Mouse (Mus musculus) forebrain, embryonic 11.5 days (tissue): ENCODE data around the gene Ednrb. TPM values are rescaled to one million over a fixed set of nuclear protein-coding genes. Genes with fewer than 3 reads are reported as not detected.

Experiments used
- ATAC-seq: fragments of 200-750 bp; cut with Nextera tagmentation; replicated peaks from 2 replicates; pipeline ENCODE4 v1.8.0; 2017; ENCODE audit warnings: moderate TSS enrichment; ENCODE audit not compliant: low FRiP score
- DNase-seq: peaks from one replicate; pipeline ENCODE4 v3.0.0-alpha.2; 2017; ENCODE audit warnings: low spot score
- H3K27ac ChIP-seq: fragments of 300-500 bp; sonication (generic); 2 replicates; pipeline ENCODE4 v1.5.1; 2014; ENCODE audit warnings: low read depth, low read length
- H3K27me3 ChIP-seq: fragments of 300-500 bp; sonication (generic); 2 replicates; pipeline ENCODE4 v1.6.1; 2014; ENCODE audit warnings: mild to moderate bottlenecking, low read length, mixed read lengths; ENCODE audit not compliant: control insufficient read depth, insufficient read depth
- H3K36me3 ChIP-seq: fragments of 300-500 bp; sonication (generic); 2 replicates; pipeline ENCODE4 v1.6.1; 2014; ENCODE audit warnings: mild to moderate bottlenecking, low read length, moderate library complexity, mixed read lengths; ENCODE audit not compliant: control insufficient read depth, insufficient read depth
- H3K4me1 ChIP-seq: fragments of 300-500 bp; sonication (generic); replicated peaks from 2 replicates; pipeline ENCODE4 v1.6.1; 2014; ENCODE audit warnings: low read length, mixed read lengths; ENCODE audit not compliant: control insufficient read depth, insufficient read depth
- H3K4me2 ChIP-seq: fragments of 300-500 bp; sonication (generic); 2 replicates; pipeline ENCODE4 v1.6.1; 2014; ENCODE audit warnings: low read depth, mild to moderate bottlenecking, low read length, moderate library complexity, mixed read lengths; ENCODE audit not compliant: severe bottlenecking
- H3K4me3 ChIP-seq: fragments of 300-500 bp; sonication (generic); 2 replicates; pipeline ENCODE4 v1.5.1; 2014; ENCODE audit warnings: low read depth, low read length
- H3K9ac ChIP-seq: fragments of 300-500 bp; sonication (generic); 2 replicates; pipeline ENCODE4 v1.6.1; 2014; ENCODE audit warnings: low read length
- H3K9me3 ChIP-seq: fragments of 300-500 bp; sonication (generic); 2 replicates; pipeline ENCODE4 v1.6.1; 2016; ENCODE audit warnings: low read length, mixed read lengths; ENCODE audit not compliant: control insufficient read depth
- WGBS: fragments of 180-500 bp; shearing (Covaris S2); extraction: QIAGEN DNeasy Blood & Tissue Kit; methylation state at CpG from one replicate; pipeline ENCODE4 v1.1.7; 2014; 5-methylcytosine and 5-hydroxymethylcytosine counted together
- polyA plus RNA-seq: library from polyadenylated mRNA; unstranded; fragments of >200 nt; fragmentation: Nextera tagmentation; extraction: Ambion mirVana; gene quantifications from 2 replicates; pipeline ENCODE4 v1.2.1, GENCODE M21; 2014

Ednrb gene
- 56.1 and 58.3 TPM in 2 replicates for polyA plus RNA-seq

- Histone ChIP-seq H3K36me3 (no peaks in the 10 kb centered on the region), H3K9ac (peak within 1 kb of the TSS; percentile 72), H3K4me2 (peak within 1 kb of the TSS; percentile 89), H3K9me3 (no peaks in the 10 kb centered on the region), H3K4me3 (peak within 1 kb of the TSS; percentile 52), H3K27ac (peak within 1 kb of the TSS; percentile 75), H3K4me1 (peaks cover 8% of the 10 kb centered on the region), H3K27me3 (no peaks in the 10 kb centered on the region)
- under 1% methylated on average over 24 of the region's 24 CpGs for WGBS
- ATAC-seq (peak; percentile 81), DNase-seq (peak; percentile 77)
These were observed at the start of gene Ednrb for GRCm38 (mm10) chr14:103844011-103844549. Gene Ednrb (minus strand): TSS chr14:103844402.

GRCm38 (mm10) chr14:103892411-103892938 lies 48.3 kb upstream of the Ednrb start:
- no peak for ATAC-seq
- H3K27me3 ChIP-seq: no peaks in the 10 kb centered on the region
- H3K9ac ChIP-seq: no peak overlapping the region
- no peaks in the 10 kb centered on the region for H3K4me1 ChIP-seq
- no peak for DNase-seq
- no peaks in the 10 kb centered on the region for H3K36me3 ChIP-seq
- WGBS: 88% methylated on average over 8 of the region's 8 CpGs
- no peak overlapping the region for H3K4me3 ChIP-seq
- H3K4me2 ChIP-seq: no peak overlapping the region
- no peak overlapping the region for H3K27ac ChIP-seq
- H3K9me3 ChIP-seq: no peaks in the 10 kb centered on the region

DNA sequence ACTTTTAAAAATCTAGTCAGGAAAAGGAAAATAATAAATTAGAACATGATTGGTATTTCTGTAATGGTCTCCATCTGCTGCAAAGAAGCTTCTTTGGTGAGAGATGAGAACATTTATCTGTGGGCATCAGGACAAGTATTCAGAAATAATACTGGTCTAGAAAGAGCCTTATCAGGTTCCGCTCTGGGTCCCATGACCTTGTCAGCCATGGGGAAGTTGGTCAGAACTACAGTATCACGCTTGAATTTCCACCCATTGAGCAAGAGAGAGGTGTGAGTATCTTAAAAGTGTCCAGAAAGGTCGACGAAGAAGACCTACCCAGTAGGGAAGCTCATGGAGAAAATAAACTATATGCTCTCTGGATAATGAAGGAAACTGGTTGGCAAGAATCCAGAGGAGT lies 46.6 kb upstream of the Ednrb start:
- Histone ChIP-seq H3K36me3 (no peaks in the 10 kb centered on the region), H3K27me3 (no peaks in the 10 kb centered on the region), H3K4me3 (no peak overlapping the region), H3K4me1 (no peaks in the 10 kb centered on the region), H3K27ac (no peak overlapping the region), H3K4me2 (no peak overlapping the region), H3K9me3 (no peaks in the 10 kb centered on the region), H3K9ac (no peak overlapping the region)
- DNase-seq: no peak
- ATAC-seq: no peak
- WGBS: 86% methylated on average over 4 of the region's 4 CpGs

GRCm38 (mm10) chr14:103884892-103885575 lies 40.8 kb upstream of the Ednrb start:
- Histone ChIP-seq H3K4me1 (no peaks in the 10 kb centered on the region), H3K9me3 (no peaks in the 10 kb centered on the region), H3K27me3 (no peaks in the 10 kb centered on the region), H3K27ac (no peak overlapping the region), H3K9ac (no peak overlapping the region), H3K36me3 (no peaks in the 10 kb centered on the region), H3K4me3 (no peak overlapping the region), H3K4me2 (no peak overlapping the region)
- ATAC-seq: no peak
- 81% methylated on average over 7 of the region's 7 CpGs for WGBS
- no peak for DNase-seq

- no peaks in the 10 kb centered on the region for H3K36me3 ChIP-seq
- H3K4me1 ChIP-seq: no peaks in the 10 kb centered on the region
- WGBS: 81% methylated on average over 3 of the region's 3 CpGs
- no peaks in the 10 kb centered on the region for H3K9me3 ChIP-seq
- no peak overlapping the region for H3K9ac ChIP-seq
- H3K4me2 ChIP-seq: no peak overlapping the region
- ATAC-seq (no peak), DNase-seq (no peak)
- H3K4me3 ChIP-seq: no peak overlapping the region
- H3K27me3 ChIP-seq: no peaks in the 10 kb centered on the region
- H3K27ac ChIP-seq: no peak overlapping the region
These were observed 38.7 kb upstream of the Ednrb start for GRCm38 (mm10) chr14:103882943-103883342.

- no peaks in the 10 kb centered on the region for H3K9me3 ChIP-seq
- no peaks in the 10 kb centered on the region for H3K27me3 ChIP-seq
- no peaks in the 10 kb centered on the region for H3K36me3 ChIP-seq
- H3K4me3 ChIP-seq: no peak overlapping the region
- DNase-seq (no peak), ATAC-seq (no peak)
- no peaks in the 10 kb centered on the region for H3K4me1 ChIP-seq
- H3K9ac ChIP-seq: no peak overlapping the region
- WGBS: 90% methylated on average over 2 of the region's 2 CpGs
- no peak overlapping the region for H3K27ac ChIP-seq
- H3K4me2 ChIP-seq: no peak overlapping the region
These were observed 32.9 kb upstream of the Ednrb start for GRCm38 (mm10) chr14:103877117-103877516.

DNA sequence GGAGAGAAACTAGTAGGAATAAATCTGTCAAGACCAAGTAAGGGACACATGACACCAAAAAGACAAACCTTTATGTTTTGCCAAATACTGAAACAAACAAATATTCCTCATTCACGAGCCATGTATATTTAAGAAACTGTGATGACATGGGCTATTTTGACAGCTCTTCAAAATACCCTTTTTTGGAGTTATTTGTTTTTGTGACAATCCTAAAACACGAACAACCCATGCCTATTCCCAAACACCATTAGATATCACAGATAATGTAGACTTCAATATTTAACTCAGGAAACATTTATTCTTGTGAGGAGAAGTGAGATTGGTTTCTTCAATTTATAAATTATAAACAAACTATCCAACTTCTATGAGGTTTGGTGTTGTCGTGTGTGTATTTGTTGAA lies 32.4 kb upstream of the Ednrb start:
- DNase-seq: no peak
- Histone ChIP-seq H3K36me3 (no peaks in the 10 kb centered on the region), H3K27ac (no peak overlapping the region), H3K9me3 (no peaks in the 10 kb centered on the region), H3K4me3 (no peak overlapping the region), H3K4me2 (no peak overlapping the region), H3K9ac (no peak overlapping the region), H3K4me1 (no peaks in the 10 kb centered on the region), H3K27me3 (no peaks in the 10 kb centered on the region)
- no peak for ATAC-seq
- 86% methylated on average over 3 of the region's 3 CpGs for WGBS

- Histone ChIP-seq H3K4me3 (no peak overlapping the region), H3K27ac (no peak overlapping the region), H3K4me1 (no peaks in the 10 kb centered on the region), H3K4me2 (no peak overlapping the region), H3K9ac (no peak overlapping the region), H3K27me3 (no peaks in the 10 kb centered on the region), H3K9me3 (no peaks in the 10 kb centered on the region), H3K36me3 (no peaks in the 10 kb centered on the region)
- WGBS: 84% methylated on average over 2 of the region's 2 CpGs
- DNase-seq (no peak), ATAC-seq (no peak)
These were observed 22.4 kb upstream of the Ednrb start for GRCm38 (mm10) chr14:103866636-103867035.

- H3K27me3 ChIP-seq: no peaks in the 10 kb centered on the region
- DNase-seq (no peak), ATAC-seq (no peak)
- no peaks in the 10 kb centered on the region for H3K9me3 ChIP-seq
- H3K9ac ChIP-seq: no peak overlapping the region
- H3K4me3 ChIP-seq: no peak overlapping the region
- 79% methylated on average over 2 of the region's 2 CpGs for WGBS
- no peaks in the 10 kb centered on the region for H3K36me3 ChIP-seq
- no peaks in the 10 kb centered on the region for H3K4me1 ChIP-seq
- H3K27ac ChIP-seq: no peak overlapping the region
- H3K4me2 ChIP-seq: no peak overlapping the region
These were observed 21.0 kb upstream of the Ednrb start for GRCm38 (mm10) chr14:103865226-103865625.
